Mouse (Mus musculus) kidney, adult 2 months (tissue): ENCODE results near the gene Clk2. TPM values are rescaled to one million over a fixed set of nuclear protein-coding genes. Genes with fewer than 3 reads are reported as not detected.

Source experiments
- DNase-seq: peaks from one replicate; pipeline ENCODE4 v3.0.0; 2021
- H3K27ac ChIP-seq: fragments of 200-500 bp; 2 replicates; pipeline ENCODE4 v1.5.1; 2012; ENCODE audit warnings: low read depth, low read length, control low read depth, inconsistent platforms; ENCODE audit not compliant: insufficient read depth
- H3K27me3 ChIP-seq: fragments of 200-500 bp; replicated peaks from 2 replicates; pipeline ENCODE4 v1.6.1; 2012; ENCODE audit warnings: mild to moderate bottlenecking, moderate library complexity, low read length, inconsistent platforms; ENCODE audit not compliant: control insufficient read depth, insufficient read depth
- H3K36me3 ChIP-seq: fragments of 200-500 bp; 2 replicates; pipeline ENCODE4 v1.6.1; 2012; ENCODE audit warnings: mild to moderate bottlenecking, moderate library complexity, low read length, inconsistent platforms; ENCODE audit not compliant: control insufficient read depth, insufficient read depth
- H3K4me1 ChIP-seq: fragments of 200-500 bp; 2 replicates; pipeline ENCODE4 v1.6.1; 2011; ENCODE audit warnings: low read length; ENCODE audit not compliant: control insufficient read depth, insufficient read depth
- H3K4me3 ChIP-seq: fragments of 200-500 bp; 2 replicates; pipeline ENCODE4 v1.5.1; 2011; ENCODE audit warnings: mild to moderate bottlenecking, low read depth, low read length, control low read depth; ENCODE audit not compliant: insufficient read depth
- CTCF ChIP-seq: fragments of 200-500 bp; conservative IDR thresholded peaks from 2 replicates; pipeline ENCODE4 v1.5.1; 2011; ENCODE audit warnings: low read depth, mild to moderate bottlenecking, control low read depth, low read length, moderate library complexity, mixed read lengths; ENCODE audit not compliant: insufficient read depth, insufficient read length
- POLR2A ChIP-seq: fragments of 200-500 bp; IDR thresholded peaks from one replicate; pipeline ENCODE4 v1.6.1; 2011; ENCODE audit warnings: low read depth, low read length, control low read depth
- WGBS: fragments of 180-500 bp; shearing (Covaris S2); methylation state at CpG from one replicate; pipeline ENCODE4 v1.1.7; 2018; 5-methylcytosine and 5-hydroxymethylcytosine counted together
- polyA plus RNA-seq: library from polyadenylated mRNA; depleted of rRNA; stranded (reverse); fragments of >200 nt; gene quantifications from 2 replicates; pipeline ENCODE4 v1.2.3, GENCODE M21; 2012

Gene Clk2
- polyA plus RNA-seq, 1 experiment: 37.8 TPM

GRCm38 (mm10) chr3:89182531-89183057, 18.0 kb downstream of the Clk2 start:
- whole genome bisulfite sequencing: 40% methylated on average over 7 of the region's 7 CpGs
- peaks cover 4% of the 10 kb centered on the region for H3K4me1 ChIP-seq
- no peak overlapping the region for H3K27ac ChIP-seq
- no peaks in the 10 kb centered on the region; the same call in 1 of the 2 replicates for H3K36me3 ChIP-seq
- TF ChIP-seq CTCF (no peak), POLR2A (no peak)
- DNase-seq: no peak
- no peaks in the 10 kb centered on the region for H3K27me3 ChIP-seq
- no peak overlapping the region for H3K4me3 ChIP-seq

- no peaks in the 10 kb centered on the region; the same call in 1 of the 2 replicates for H3K36me3 ChIP-seq
- WGBS: 8% methylated on average over 39 of the region's 39 CpGs
- peak within 1 kb of the TSS; percentile 82 for H3K4me3 ChIP-seq
- peak; percentile 72 for TF ChIP-seq POLR2A
- no peak for TF ChIP-seq CTCF
- peaks cover under 1% of the 10 kb centered on the region for H3K4me1 ChIP-seq
- peak; percentile 87 for DNase-seq
- no peaks in the 10 kb centered on the region for H3K27me3 ChIP-seq
- H3K27ac ChIP-seq: peak within 1 kb of the TSS; percentile 36; the same call in 1 of the 2 replicates
Measured at GRCm38 (mm10) chr3:89183058-89183958, 18.7 kb downstream of the Clk2 start, which contains the start of gene Fam189b. Gene Fam189b (plus strand): TSS chr3:89183143.

- H3K4me1 ChIP-seq: no peaks in the 10 kb centered on the region
- H3K27me3 ChIP-seq: no peaks in the 10 kb centered on the region
- H3K4me3 ChIP-seq: no peak overlapping the region
- TF ChIP-seq POLR2A (no peak), CTCF (no peak)
- DNase-seq: no peak
- 68% methylated on average over 6 of the region's 6 CpGs for WGBS
- no peaks in the 10 kb centered on the region; the same call in 1 of the 2 replicates for H3K36me3 ChIP-seq
- no peak overlapping the region for H3K27ac ChIP-seq
Measured at GRCm38 (mm10) chr3:89183959-89184315, 19.3 kb downstream of the Clk2 start.

DNA sequence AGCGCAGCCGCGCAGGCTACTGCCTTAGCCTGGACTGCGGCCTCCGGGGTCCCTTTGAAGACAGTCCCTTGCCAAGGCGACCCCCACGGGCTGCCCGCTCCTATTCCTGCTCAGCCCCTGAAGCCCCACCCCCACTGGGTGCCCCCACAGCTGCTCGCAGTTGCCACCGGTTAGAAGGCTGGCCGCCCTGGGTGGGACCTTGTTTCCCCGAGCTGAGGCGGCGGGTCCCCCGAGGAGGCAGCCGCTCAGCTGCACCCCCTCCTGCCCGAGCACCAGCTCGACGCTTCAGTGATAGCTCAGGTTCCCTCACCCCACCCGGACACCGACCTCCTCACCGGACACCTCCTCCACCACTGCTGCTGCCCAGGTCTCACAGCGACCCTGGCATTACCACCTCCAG, 22.6 kb downstream of the Clk2 start:
- H3K36me3 ChIP-seq: no peaks in the 10 kb centered on the region
- no peaks in the 10 kb centered on the region for H3K27me3 ChIP-seq
- H3K4me1 ChIP-seq: no peaks in the 10 kb centered on the region
- WGBS: 56% methylated on average over 23 of the region's 23 CpGs
- no peak for DNase-seq
- no peak overlapping the region for H3K27ac ChIP-seq
- no peak overlapping the region for H3K4me3 ChIP-seq
- TF ChIP-seq POLR2A (no peak), CTCF (no peak)

DNA sequence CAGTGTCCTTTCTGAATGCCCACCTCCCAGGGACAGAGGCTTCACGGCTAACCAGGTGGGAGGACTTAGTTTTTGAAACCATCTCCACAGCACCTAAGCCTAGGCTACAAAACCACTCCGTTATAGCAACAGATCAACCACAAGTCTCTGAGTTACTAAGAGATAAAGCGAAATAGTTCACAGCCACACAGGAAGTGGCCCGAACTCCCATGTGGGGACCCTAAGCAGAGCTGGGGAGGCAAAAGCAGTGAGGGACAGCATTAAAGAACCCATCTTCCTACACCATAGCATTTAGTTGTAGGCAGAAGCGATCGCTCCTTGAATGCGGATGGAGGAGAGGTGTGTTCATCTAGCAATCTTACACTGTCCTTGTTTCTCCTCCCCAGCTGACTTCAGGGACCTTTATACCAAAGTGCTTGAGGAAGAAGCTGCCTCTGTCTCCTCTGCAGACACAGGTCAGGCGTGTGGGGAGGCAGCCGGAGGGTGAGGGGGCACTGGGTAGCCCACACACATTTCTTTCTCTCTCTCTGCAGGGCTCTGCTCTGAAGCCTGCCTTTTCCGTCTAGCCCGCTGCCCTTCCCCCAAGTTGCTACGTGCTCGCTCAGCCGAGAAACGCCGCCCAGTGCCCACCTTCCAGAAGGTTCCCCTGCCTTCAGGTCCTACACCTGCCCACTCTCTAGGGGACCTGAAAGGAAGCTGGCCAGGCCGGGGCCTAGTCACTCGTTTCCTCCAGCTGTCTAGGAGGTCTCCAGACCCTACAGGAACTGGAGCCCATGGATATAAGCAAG, 23.3 kb downstream of the Clk2 start:
- no peak overlapping the region for H3K4me3 ChIP-seq
- no peaks in the 10 kb centered on the region for H3K27me3 ChIP-seq
- H3K4me1 ChIP-seq: no peaks in the 10 kb centered on the region
- H3K36me3 ChIP-seq: no peaks in the 10 kb centered on the region
- DNase-seq: no peak
- no peak overlapping the region for H3K27ac ChIP-seq
- 77% methylated on average over 18 of the region's 18 CpGs for WGBS
- no peak for TF ChIP-seq CTCF
- TF ChIP-seq POLR2A: no peak

DNA sequence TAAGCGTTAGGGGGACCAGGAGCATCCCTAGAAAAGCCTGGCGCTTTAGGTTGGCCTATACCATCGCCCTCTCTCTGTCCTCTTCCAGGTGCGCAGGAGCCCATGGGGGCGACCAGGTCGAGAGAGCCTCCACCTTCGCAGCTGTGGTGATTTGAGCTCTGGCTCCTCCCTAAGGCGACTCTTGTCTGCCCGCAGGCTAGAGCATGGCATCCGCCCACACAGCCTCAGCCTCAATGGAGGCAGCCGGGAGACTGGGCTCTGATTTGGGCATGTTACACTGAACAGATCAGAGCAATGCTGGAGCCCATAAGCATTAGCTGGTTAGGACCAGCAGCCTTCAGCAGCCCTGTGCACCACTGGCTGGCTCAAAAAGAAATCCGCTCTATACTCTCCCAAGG, 23.9 kb downstream of the Clk2 start:
- Histone ChIP-seq H3K27me3 (no peaks in the 10 kb centered on the region), H3K4me1 (no peaks in the 10 kb centered on the region), H3K36me3 (no peaks in the 10 kb centered on the region), H3K27ac (no peak overlapping the region), H3K4me3 (no peak overlapping the region)
- TF ChIP-seq POLR2A: no peak
- no peak for TF ChIP-seq CTCF
- DNase-seq: no peak
- WGBS: 58% methylated on average over 12 of the region's 12 CpGs
